Mouse (Mus musculus) ovary, postnatal 14 days (tissue): ENCODE data around the gene Olfr1375.
"Not testable (repeated sequence)": the region's sequence is repeated elsewhere in the genome, so short reads cannot be mapped to it uniquely, and the experiment has no call there.

Source experiments
- DNase-seq: peaks from one replicate; pipeline ENCODE4 v3.0.0; 2022; ENCODE audit warnings: low spot score

The Olfr1375 gene

GRCm38 (mm10) chr11:51047809-51048208 lies at the start of gene Olfr1375:
Gene Olfr1375 (plus strand): TSS chr11:51048109.
- DNase-seq: not testable (repeated sequence)

GRCm38 (mm10) chr11:51003296-51003695 lies 44.6 kb upstream of the Olfr1375 start, which contains the start of gene Olfr51:
Gene Olfr51 (plus strand): TSS chr11:51003596.
- DNase-seq: no peak

GRCm38 (mm10) chr11:51011821-51012220 lies 36.1 kb upstream of the Olfr1375 start:
- peak; percentile 49 for DNase-seq

GRCm38 (mm10) chr11:51013936-51014335 lies 34.0 kb upstream of the Olfr1375 start, which contains the start of gene Olfr54:
Gene Olfr54 (plus strand): TSS chr11:51014236.
- DNase-seq: no peak

- DNase-seq: no peak
These were observed 31.6 kb upstream of the Olfr1375 start for GRCm38 (mm10) chr11:51016341-51016740.

GRCm38 (mm10) chr11:51026811-51027210 lies 21.1 kb upstream of the Olfr1375 start:
- not testable (repeated sequence) for DNase-seq

GRCm38 (mm10) chr11:51029381-51029780 lies 18.5 kb upstream of the Olfr1375 start:
- not testable (repeated sequence) for DNase-seq

GRCm38 (mm10) chr11:51030225-51030624 lies 17.7 kb upstream of the Olfr1375 start:
- DNase-seq: no peak

- DNase-seq: peak; percentile 37
These were observed 15.1 kb upstream of the Olfr1375 start for GRCm38 (mm10) chr11:51032851-51033250.

- not testable (repeated sequence) for DNase-seq
These were observed 13.8 kb upstream of the Olfr1375 start for GRCm38 (mm10) chr11:51034141-51034540.

- DNase-seq: peak; percentile 33
These were observed 12.0 kb upstream of the Olfr1375 start for GRCm38 (mm10) chr11:51035951-51036350.

GRCm38 (mm10) chr11:51044776-51045175 lies 3.1 kb upstream of the Olfr1375 start:
- not testable (repeated sequence) for DNase-seq

- DNase-seq: no peak
These were observed 3.8 kb downstream of the Olfr1375 start for GRCm38 (mm10) chr11:51051678-51052077.

GRCm38 (mm10) chr11:51053230-51053629 lies 5.3 kb downstream of the Olfr1375 start:
- DNase-seq: no peak

- DNase-seq: peak; percentile 36
These were observed 11.3 kb downstream of the Olfr1375 start, which contains the start of gene Zfp354a for GRCm38 (mm10) chr11:51059151-51059571. Gene Zfp354a (plus strand): TSS chr11:51059257.

GRCm38 (mm10) chr11:51059640-51060039 lies 11.7 kb downstream of the Olfr1375 start:
- no peak for DNase-seq

- no peak for DNase-seq
These were observed 13.1 kb downstream of the Olfr1375 start for GRCm38 (mm10) chr11:51060981-51061380.

GRCm38 (mm10) chr11:51063276-51063675 lies 15.4 kb downstream of the Olfr1375 start:
- DNase-seq: no peak

GRCm38 (mm10) chr11:51063841-51064240 lies 15.9 kb downstream of the Olfr1375 start:
- DNase-seq: no peak

GRCm38 (mm10) chr11:51084527-51084926 lies 36.6 kb downstream of the Olfr1375 start:
- DNase-seq: no peak

GRCm38 (mm10) chr11:51085269-51085668 lies 37.4 kb downstream of the Olfr1375 start:
- no peak for DNase-seq
